Mouse (Mus musculus): ENCODE data around the gene Foxp1.

- TF ChIP-seq CTCF (IDR thresholded peaks at IDR 0.05) (no peak), EP300 (IDR thresholded peaks at IDR 0.05) (no peak)
Measured at GRCm38 (mm10) chr6:99431941-99432340, 90.6 kb downstream of the Foxp1 start.
